Mouse (Mus musculus): ENCODE data around the gene Sppl3. TPM values are rescaled to one million over a fixed set of nuclear protein-coding genes. Genes with fewer than 3 reads are reported as not detected.

Sppl3 gene
- total RNA-seq, 2 experiments from 2014 or later, result 84.7 to 85.9 TPM

DNA sequence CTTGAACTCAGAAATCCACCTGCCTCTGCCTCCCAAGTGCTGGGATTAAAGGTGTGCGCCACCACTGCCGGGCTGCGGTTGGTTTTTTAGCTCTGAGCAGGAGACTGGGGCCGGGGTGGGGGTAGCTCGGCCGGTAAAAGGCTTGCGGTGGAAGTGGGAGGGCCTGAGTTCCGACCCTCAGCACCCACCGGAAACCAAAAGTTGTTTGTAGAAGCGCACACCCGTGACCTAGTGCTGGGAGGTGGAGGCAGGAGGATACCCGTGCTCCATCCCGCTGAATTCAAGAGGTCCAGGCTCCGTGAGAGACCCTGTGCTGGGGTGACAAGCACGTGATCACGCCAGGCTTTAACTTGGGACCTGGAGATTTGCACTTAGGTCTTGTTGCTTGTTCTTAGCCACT lies 14.5 kb upstream of the Sppl3 start:
- DNase-seq (ENCODE audit: extremely low spot score in 1 of 2, low spot score in 1 of 2), result no peak

GRCm38 (mm10) chr5:114997327-114997726 lies 13.6 kb upstream of the Sppl3 start:
- DNase-seq (ENCODE audit: extremely low spot score in 1 of 2, low spot score in 1 of 2), result no peak

- no peak for DNase-seq (ENCODE audit: extremely low spot score in 1 of 2, low spot score in 1 of 2)
Observed at GRCm38 (mm10) chr5:115000503-115000902, 10.4 kb upstream of the Sppl3 start.

DNA sequence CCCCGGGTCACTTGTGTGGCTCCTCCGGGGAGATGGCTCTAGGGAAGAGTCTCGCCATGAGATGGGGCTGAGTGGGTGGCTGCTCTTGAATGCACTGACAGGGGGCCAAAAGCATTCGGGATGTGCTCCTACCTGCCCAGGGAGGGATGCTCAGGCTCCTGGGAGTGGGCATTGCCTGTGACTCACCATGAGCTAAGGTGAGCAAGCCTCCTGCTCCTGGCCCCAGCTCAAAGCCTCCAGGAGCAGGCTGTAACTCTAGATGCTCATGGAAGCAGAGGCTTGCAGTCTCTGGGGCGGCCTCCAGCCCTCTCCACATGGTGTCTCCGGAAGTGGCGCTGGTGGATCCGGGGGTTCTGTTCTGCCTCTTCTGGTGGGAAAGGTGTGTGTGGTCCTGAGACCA lies 9.5 kb upstream of the Sppl3 start:
- no peak for DNase-seq (ENCODE audit: extremely low spot score in 1 of 2, low spot score in 1 of 2)

DNA sequence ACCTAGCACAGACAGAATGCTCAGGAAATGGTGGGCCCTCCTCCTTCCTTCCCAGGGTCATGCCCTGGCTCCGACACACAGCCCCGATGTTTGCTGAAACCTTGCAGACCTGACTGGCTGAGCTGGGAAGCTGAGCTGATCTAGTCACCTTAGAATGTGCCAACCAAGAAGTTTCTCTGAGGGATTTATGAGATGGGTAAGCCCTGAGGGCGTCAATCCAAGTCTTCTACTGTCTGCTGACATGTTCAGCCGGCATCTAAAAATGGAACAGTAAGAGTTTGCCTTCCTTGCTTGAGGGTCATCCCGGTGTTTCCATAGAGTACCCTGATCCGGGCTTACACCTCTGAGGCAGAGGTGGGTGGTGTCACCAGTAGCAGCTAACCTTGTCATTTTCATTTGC lies 8.2 kb upstream of the Sppl3 start:
- DNase-seq (ENCODE audit: extremely low spot score in 1 of 2, low spot score in 1 of 2), result no peak

GRCm38 (mm10) chr5:115003224-115003873 lies 7.6 kb upstream of the Sppl3 start:
- DNase-seq (ENCODE audit: extremely low spot score in 1 of 2, low spot score in 1 of 2), result no peak

GRCm38 (mm10) chr5:115007768-115008167 lies 3.2 kb upstream of the Sppl3 start:
- DNase-seq (ENCODE audit: extremely low spot score in 1 of 2, low spot score in 1 of 2), result no peak

- no peak for DNase-seq (ENCODE audit: extremely low spot score in 1 of 2, low spot score in 1 of 2)
Observed at GRCm38 (mm10) chr5:115008307-115008706, 2.6 kb upstream of the Sppl3 start.

GRCm38 (mm10) chr5:115009143-115009542 lies 1.8 kb upstream of the Sppl3 start:
- no peak for DNase-seq (ENCODE audit: extremely low spot score in 1 of 2, low spot score in 1 of 2)

- no peak for DNase-seq (ENCODE audit: extremely low spot score in 1 of 2, low spot score in 1 of 2)
Observed at GRCm38 (mm10) chr5:115009961-115010360, 976 bp upstream of the Sppl3 start.

DNA sequence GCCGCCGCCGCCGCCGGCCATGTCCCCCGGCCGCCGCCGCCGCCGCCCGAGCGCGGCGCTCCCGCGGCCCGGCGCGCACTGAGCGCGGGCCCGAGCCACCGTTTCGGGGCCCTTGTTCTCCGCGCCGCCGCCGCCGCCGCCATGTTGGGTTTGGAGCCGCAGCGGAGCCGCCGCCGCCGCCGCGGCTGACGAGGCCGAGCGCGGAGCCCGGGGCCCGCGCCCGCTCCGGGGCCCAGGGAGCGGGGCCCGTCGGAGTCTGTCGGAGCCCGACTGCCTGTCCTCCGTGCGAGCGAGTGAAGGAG lies 231 bp downstream of the Sppl3 start:
- peak in 1 of 2 experiments; percentile 16 for DNase-seq (ENCODE audit: extremely low spot score in 1 of 2, low spot score in 1 of 2)

DNA sequence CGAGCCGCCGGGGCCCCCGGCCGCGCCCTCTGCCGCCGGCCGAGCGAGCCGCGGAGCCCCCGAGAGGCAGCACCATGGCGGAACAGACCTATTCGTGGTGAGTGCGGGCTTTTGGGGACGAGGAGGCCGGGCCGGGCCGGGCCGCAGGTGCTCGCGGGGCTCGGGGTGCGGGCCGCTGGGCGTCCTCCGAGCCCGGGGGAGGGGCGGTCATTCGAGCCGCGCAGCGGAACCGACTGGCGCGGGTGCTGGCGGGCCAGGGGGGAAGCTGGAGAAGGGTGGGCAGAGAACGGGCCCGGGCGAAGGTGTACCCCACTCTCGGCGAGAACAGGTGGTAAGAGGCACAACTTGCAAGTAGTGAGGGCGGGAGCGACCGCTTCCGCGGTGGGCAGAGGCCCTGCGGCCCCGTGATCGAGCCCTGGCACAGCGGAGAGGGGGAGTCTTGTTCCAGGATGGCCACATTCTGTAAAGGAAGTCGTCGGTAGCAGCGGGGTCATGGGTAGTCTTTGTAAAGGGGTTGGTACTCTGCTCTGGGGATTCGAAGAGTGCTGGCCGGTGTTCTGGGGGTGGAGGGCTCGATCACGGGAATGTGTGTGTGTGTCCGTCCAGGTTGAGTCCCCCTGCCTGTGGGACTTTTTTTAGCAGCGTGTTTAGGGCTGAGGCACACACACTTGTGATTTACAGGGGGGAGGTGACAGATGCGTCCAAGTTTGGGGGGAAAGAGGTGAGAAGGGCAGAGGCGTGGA lies 753 bp downstream of the Sppl3 start:
- DNase-seq (ENCODE audit: extremely low spot score in 1 of 2, low spot score in 1 of 2), result peak; percentile 22 to 41

DNA sequence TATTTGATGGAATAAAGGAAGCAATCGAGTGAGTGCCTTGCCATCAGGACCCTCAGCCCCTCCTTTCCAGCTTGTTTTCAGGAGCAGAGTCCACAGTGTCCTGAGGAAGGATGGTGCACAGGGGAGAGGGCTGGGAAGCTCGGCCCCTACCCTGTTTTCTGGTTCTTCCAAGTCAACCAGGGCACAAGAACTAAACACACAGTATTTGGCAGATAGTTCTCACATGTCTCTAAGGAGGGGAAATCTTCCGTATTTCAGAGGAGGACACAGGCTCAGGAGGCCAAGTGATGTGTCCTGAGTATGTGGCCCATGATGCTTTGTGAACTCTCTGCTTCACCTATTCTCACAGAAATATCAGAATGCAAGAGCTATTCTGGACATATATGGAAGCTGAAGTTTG lies 2.5 kb downstream of the Sppl3 start:
- DNase-seq (ENCODE audit: extremely low spot score in 1 of 2, low spot score in 1 of 2), result no peak

DNA sequence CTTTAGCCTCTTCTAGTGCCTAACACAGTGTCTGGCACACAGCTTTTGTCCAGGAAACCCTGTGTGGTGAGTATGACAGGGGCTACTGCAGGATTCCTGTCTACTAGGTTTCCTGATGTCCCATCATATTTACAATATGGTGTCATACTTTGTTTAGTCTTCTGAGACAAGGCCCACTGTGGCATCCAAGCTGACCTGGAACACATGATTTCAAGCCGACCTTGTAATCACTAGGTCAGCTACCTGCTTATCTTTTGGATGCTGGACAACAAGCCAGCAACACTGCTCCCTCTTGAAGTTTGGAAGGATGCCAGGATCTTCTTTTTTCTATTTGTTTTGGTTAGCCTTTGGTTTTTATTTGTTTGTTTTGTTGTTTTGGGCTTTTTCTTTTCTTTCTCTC lies 3.6 kb downstream of the Sppl3 start:
- no peak for DNase-seq (ENCODE audit: extremely low spot score in 1 of 2, low spot score in 1 of 2)

GRCm38 (mm10) chr5:115015121-115015520 lies 4.2 kb downstream of the Sppl3 start:
- DNase-seq (ENCODE audit: extremely low spot score in 1 of 2, low spot score in 1 of 2), result no peak

- no peak for DNase-seq (ENCODE audit: extremely low spot score in 1 of 2, low spot score in 1 of 2)
Observed at GRCm38 (mm10) chr5:115018270-115018669, 7.3 kb downstream of the Sppl3 start.

DNA sequence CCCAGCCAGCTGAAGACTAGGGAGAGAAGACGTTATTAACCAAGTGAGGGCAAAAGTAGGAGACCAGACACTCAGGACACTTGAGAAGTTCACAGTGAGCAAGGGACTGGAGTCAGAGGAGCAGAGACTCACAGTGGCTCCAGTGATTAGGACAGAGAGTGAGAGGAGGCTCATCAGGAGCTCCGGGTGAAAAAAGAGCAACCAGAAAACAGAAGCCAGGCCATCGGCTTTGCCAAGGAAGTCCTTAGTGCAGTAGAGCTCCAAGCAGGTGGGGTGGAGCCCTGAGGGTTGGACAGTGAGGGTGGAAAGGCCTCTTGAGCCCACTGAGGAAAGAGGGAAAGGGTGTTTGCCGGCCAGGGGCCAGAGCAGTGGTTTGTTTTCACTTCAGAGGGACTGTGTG lies 7.9 kb downstream of the Sppl3 start:
- DNase-seq (ENCODE audit: extremely low spot score in 1 of 2, low spot score in 1 of 2), result no peak

- DNase-seq (ENCODE audit: extremely low spot score in 1 of 2, low spot score in 1 of 2), result no peak
Observed at GRCm38 (mm10) chr5:115022021-115022420, 11.1 kb downstream of the Sppl3 start.

DNA sequence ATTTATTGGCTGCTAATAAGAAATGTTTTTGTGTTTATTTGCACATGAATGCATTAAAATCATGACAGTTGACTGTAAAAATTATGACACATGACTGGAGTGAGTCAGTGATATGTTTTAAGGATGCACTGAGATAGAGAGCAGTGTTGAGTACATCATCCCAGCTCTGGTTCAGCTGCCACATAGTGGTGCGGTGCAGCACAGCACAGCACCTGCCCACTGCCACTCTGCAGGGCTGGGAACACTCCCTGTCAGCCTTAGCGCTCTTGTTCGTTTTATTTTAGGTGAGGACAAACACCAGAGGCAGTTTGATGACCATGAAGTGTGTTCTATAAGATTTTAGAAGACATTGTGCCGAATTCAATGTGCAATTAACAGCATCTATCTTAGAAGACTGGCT lies 15.2 kb downstream of the Sppl3 start:
- no peak for DNase-seq (ENCODE audit: extremely low spot score in 1 of 2, low spot score in 1 of 2)

GRCm38 (mm10) chr5:115027109-115027508 lies 16.2 kb downstream of the Sppl3 start:
- no peak for DNase-seq (ENCODE audit: extremely low spot score in 1 of 2, low spot score in 1 of 2)

GRCm38 (mm10) chr5:115028920-115029319 lies 18.0 kb downstream of the Sppl3 start:
- DNase-seq (ENCODE audit: extremely low spot score in 1 of 2, low spot score in 1 of 2), result no peak

DNA sequence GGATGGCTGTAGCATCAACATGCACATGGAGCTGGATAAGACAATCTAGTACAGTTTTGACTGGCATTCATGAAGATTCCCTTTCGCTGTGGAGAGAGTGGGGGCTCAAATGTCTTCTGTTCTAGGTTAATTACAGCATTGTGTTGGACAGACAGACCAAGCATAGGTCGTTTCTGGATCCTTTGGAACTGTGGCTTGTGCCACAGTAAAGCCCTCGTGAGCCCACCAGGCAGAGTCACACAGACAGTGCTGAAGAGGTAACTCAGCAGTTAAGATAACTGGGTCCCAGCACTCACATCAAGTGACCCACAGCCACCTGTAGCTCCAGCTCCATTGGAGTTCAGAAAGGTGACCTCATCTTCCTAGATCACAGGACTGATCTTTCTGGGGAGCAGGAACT lies 18.6 kb downstream of the Sppl3 start:
- DNase-seq (ENCODE audit: extremely low spot score in 1 of 2, low spot score in 1 of 2), result no peak
